Mouse (Mus musculus): Measurements from ENCODE around the gene Lrrc4b.

Lrrc4b gene

GRCm38 (mm10) chr7:44428968-44429521 lies at the start of gene Lrrc4b:
TSS of gene Lrrc4b (plus strand) at chr7:44429018.
- DNase-seq (ENCODE audit: low read depth, low spot score), result no peak

DNA sequence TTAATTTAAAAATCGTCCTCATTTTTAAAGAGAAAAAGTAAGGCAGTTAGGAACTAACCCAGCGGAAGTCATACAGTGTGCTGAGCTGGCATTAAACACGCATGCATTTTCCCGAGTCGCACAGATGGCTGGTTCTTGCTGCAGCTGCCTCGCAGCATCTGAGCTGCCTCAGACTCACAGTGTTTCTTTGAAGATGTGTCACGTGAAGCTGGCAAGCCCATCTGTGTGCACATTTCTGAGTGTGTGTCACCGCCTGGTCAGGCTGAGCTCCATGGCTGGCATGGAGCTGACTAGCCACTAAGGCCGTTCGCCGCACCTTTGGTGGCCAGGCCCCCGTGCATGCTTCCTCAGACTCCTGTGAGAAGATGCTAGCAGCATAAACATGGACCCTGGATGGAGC lies 46.3 kb upstream of the Lrrc4b start:
- DNase-seq (ENCODE audit: low read depth, low spot score), result no peak

DNA sequence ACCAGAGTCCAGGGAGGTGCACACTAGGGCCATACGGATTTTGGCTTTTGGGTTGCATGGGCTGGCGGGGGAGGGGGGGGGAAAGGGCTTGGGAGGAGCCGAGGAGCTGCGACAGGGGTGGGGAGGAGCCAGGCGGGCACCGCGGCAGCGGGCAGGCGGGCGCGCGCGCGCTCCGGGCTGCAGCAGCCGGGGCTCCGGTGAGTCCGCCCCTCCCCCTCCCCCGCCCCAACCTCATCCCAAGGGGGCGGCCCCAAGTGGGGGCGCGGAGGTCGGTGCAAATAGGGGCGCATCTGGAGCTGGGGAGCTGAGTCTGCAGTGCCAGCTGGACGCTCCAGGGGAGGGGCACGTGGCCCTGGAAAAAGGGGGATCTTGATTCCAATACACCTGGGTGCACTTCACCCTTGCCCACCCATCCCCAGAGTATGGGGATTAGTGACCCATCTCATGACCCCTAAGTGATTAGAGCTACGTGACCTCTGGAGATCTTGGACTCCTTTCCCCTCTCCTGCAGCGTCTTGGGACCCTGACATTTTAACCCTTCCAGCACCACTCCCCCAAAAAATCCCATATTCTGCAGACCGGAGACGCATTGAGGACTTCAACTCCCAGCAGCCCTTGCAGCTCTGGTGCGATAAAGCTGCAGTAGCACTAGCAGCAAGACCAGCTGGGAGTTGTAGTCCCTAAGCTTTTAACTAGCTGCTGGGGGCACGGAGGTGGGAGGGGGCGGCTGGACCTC lies 44.7 kb upstream of the Lrrc4b start, which contains the start of gene Syt3:
Gene Syt3 (plus strand): TSS at position 123 of the 736 bp plus-strand sequence.
- DNase-seq (ENCODE audit: low read depth, low spot score), result no peak

GRCm38 (mm10) chr7:44384716-44385059 lies 44.1 kb upstream of the Lrrc4b start:
- DNase-seq (ENCODE audit: low read depth, low spot score), result no peak

DNA sequence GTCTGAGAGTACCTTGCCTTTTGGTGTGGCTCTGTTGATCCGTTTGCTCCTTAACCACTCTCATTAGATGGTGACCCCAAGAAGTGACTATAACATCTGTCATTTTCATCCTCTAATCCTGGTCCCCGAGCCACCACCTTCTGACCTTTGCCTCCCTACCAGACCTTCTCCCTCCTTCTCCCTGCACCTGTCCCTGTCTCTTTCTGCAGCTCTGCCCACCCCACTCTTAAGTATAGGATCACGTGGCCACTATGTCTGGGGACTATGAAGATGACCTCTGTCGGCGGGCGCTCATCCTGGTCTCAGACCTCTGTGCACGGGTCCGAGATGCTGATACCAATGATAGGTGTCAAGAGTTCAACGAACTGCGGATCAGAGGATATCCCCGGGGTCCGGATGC lies 43.1 kb upstream of the Lrrc4b start, which contains the start of gene 1700008O03Rik:
Gene 1700008O03Rik (minus strand): TSS at position 101 of the 400 bp plus-strand sequence.
- DNase-seq (ENCODE audit: low read depth, low spot score), result no peak

DNA sequence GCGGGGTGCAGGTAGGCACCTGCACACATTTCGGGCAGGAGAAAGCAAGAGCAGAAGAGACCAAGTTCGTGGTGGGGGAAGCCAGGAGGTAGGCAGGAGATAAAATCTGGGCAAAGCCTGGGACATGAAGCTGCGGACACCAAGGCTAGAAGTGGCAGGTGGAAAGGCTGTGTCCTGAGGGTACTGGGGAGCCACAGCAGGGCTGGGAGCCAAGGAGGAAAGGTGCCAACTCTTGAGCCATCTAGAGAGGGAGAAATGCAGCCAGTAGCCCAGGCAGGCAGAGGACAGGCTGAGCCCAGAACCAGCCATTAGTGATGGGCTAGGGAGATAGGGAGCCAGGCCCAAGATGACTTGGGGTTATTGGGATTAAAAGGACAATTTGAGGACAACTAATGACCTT lies 37.0 kb upstream of the Lrrc4b start:
- DNase-seq (ENCODE audit: low read depth, low spot score), result no peak

DNA sequence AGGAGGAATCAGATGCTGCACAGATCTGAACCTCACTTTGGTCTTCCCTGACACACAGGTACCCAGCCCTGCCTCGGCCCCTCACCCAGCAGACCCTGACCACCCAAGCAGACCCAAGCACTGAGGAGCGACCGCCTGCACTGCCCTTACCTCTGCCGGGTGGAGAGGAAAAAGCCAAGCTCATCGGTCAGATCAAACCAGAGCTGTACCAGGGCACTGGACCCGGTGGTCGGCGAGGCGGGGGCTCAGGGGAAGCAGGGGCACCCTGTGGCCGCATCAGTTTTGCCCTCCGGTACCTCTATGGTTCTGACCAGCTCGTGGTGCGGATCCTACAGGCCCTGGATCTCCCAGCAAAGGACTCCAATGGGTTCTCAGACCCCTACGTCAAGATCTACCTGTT lies 36.5 kb upstream of the Lrrc4b start:
- no peak for DNase-seq (ENCODE audit: low read depth, low spot score)

GRCm38 (mm10) chr7:44393284-44393683 lies 35.5 kb upstream of the Lrrc4b start:
- no peak for DNase-seq (ENCODE audit: low read depth, low spot score)

DNA sequence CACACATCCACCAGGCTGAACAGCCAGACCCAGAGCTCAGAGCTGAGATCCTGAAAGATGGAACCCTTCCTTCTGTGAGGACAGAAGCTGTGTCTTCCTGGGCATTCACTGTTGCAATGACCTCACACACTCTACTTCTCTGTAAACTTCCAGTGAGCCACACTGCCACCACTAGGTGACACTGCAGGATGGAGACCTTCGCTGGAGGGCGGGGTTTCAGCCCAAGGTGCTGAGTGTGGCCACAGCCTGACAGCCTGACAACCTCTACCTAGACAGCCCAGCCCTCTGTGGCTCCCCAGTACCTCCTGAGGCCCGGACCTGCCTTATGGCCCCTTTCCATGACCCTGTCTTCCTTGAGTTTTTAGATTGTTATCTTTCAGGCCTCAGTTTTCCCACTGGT lies 30.2 kb upstream of the Lrrc4b start:
- DNase-seq (ENCODE audit: low read depth, low spot score), result peak; percentile 37

- DNase-seq (ENCODE audit: low read depth, low spot score), result no peak
These were observed 27.1 kb upstream of the Lrrc4b start for GRCm38 (mm10) chr7:44401673-44402072.

- DNase-seq (ENCODE audit: low read depth, low spot score), result peak; percentile 72
These were observed 23.3 kb upstream of the Lrrc4b start for GRCm38 (mm10) chr7:44405346-44406014.

- DNase-seq (ENCODE audit: low read depth, low spot score), result no peak
These were observed 22.8 kb upstream of the Lrrc4b start for GRCm38 (mm10) chr7:44406015-44406355.

DNA sequence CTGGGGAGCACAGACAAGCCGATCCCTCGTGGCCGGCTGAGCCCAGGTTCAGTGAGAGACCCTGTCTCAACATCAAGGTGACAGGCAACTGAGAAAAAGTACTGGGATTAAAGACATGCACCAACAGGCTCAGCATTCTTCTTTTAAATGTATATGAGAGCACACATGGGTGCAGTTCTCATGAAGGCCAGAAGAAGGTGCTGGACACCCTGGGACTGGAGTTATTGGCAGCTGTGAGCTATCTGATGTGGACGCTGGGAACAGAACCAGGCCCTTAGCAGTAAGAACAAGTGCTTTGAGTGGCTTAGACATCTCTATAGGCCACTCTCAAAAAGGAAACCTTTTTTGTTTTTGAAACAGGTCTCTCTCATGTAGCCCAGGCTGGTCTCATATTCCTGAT lies 17.7 kb upstream of the Lrrc4b start:
- DNase-seq (ENCODE audit: low read depth, low spot score), result no peak

GRCm38 (mm10) chr7:44413307-44413706 lies 15.5 kb upstream of the Lrrc4b start:
- no peak for DNase-seq (ENCODE audit: low read depth, low spot score)

DNA sequence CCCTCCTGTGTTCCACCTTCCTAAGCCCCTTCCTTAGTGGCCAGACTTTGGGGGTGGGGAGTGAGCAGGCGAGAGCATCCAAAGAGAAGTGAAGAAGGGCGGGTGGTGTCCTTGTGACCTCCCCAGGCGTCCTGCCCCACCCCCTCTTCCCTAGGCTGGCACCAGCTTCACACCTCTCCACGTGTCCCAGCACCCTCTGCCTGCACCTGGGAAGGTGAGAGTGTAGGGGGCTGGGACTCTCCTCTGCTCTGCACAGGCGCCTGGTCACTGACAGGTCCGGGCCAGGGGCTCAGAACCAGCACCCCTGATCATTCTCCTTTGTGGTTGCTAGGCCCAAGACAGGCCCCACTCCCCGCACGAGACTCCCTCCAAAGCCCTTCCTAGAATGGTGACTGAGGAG lies 1.2 kb upstream of the Lrrc4b start:
- DNase-seq (ENCODE audit: low read depth, low spot score), result no peak

DNA sequence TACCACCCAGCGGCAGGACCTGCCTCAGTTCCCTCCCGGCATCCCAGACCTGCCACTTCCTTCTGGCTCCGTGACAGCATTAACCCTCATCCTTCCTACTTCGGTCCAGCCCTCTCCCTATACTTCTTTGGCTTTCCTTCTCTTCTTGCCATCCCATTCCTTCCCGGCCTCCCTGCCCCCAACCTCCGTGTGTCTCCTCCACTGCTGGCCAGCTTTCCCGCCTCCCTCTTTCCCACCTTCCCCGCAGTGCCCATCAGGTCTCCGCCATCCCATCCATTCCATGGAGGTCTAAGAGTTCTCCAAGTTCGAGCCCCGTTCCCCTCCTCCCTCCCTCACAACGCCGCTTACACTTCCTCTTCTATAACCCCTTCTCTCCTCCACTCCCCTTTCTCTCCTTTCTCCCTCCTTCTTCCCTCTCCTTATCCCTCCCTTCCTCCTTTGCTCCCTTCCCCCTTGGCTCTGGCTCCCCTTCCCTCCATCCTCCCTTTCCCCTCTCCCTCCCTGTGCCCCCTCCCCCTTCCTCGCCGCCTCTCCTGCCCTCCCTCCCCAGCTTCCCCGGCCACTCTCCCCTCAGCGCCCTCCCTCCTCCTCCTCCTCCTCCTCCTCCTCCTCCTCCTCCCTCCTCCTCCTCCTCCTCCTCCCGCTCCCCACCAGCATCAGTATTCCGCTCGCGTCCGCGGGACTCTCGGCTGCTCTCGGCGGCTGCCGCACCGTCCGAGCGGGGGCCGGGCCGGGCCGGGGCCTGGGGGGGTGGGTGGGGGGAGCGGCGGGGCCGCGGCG lies 457 bp upstream of the Lrrc4b start:
- DNase-seq (ENCODE audit: low read depth, low spot score), result no peak

DNA sequence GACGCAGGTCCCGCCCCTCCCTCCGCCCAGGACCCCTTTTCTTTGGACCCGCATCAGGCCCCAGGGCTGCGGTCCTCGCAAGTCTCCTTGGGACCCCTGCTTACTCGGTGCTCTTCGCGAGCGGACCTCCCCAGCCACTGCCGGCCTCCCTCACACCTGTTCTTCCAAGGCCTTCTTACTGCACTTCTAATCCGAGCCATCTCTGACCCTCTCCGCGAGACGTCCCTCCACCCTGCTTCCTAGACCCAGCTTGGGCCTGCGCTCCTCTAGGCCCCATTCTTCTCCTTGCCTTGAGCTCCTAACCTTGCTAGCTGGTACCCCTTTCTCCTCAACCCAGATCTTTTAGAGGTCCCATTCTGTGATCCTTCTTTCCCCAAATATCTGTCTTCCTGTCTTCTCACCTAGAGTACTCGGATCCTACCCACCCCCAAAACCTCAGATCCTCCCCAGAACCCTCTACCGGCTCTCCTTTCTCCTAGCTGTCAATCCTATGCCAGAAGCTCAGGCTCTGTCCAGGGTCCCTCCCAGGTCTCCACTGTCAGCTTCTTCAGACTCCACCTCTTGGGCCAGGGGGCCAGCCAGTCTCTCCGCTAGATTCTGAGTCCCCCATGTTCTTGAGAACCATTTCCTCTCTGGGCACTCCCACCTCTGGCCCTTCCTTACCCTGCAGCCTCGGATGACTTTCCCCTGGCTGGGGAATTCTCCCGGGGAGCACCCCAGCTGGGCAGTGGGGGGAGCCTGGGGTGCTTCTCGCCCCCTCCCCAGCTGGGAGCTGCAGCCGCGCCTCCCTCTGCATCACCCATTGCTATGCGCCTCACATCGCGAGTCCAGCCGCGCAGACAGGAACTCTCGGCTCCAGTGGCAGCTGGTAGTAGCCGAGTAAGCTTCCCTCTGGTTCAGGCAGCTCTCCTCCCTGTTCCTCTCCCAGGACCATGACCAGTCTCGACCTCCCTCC lies 993 bp downstream of the Lrrc4b start:
- no peak for DNase-seq (ENCODE audit: low read depth, low spot score)

- DNase-seq (ENCODE audit: low read depth, low spot score), result no peak
These were observed 3.7 kb downstream of the Lrrc4b start for GRCm38 (mm10) chr7:44432550-44432949.

GRCm38 (mm10) chr7:44433371-44433770 lies 4.6 kb downstream of the Lrrc4b start:
- peak; percentile 67 for DNase-seq (ENCODE audit: low read depth, low spot score)

DNA sequence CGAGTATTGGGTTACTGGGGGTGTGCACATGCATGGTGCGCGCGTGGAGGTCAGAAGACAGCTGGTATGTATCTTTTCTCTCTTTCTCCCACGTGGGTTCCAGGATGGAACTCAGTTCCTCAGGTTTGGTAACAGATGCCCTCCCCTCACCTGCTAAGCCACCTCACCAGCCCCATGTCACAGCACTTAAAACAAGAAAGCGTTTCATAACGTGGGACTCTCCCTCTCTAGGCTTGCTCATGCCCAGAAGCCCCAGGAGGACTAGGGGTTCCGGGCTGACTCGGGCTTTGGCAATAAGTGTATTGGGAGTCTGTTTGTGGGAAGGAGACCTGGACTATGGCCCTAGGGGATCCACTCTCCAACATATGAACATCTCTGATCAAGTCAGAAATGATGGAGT lies 5.3 kb downstream of the Lrrc4b start:
- DNase-seq (ENCODE audit: low read depth, low spot score), result no peak

DNA sequence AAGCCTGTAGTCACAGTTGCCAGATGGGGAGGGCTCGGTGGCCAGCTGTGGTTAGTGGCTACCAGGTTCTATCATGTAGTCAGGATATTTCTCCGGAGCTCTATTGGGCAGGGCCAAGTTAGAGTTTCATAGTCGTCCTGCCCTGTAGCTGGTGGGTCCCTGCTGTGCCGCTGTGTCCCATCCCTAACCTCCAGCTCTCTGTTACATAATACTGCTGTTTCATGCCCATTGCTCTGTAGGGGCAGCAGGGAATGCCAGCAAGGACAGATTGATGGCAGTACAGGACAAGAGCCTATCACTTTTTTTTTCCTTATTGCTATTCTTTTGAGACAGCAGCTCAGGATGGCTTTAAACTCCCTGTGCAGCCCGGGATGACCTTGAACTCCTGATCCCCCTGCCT lies 7.0 kb downstream of the Lrrc4b start:
- DNase-seq (ENCODE audit: low read depth, low spot score), result no peak
